Mouse (Mus musculus) megakaryocyte, embryonic 14.5 days (primary cell): ENCODE results near the gene Ppp1r37.

ENCODE experiments used
- FLI1 ChIP-seq: IDR thresholded peaks from 2 replicates; pipeline ENCODE4 v1.6.1; 2012; ENCODE audit warnings: low read length, inconsistent platforms, mixed read lengths
- GATA1 ChIP-seq: IDR thresholded peaks from 3 replicates; pipeline ENCODE4 v1.6.1; 2012; ENCODE audit warnings: mixed read lengths, low read length, inconsistent platforms, borderline replicate concordance

GRCm38 (mm10) chr7:19486549-19486948, 76.3 kb downstream of the Ppp1r37 start:
- TF ChIP-seq FLI1 (no peak), GATA1 (no peak)
